Mouse (Mus musculus): ENCODE data around the gene Psg18.
"Not testable (repeated sequence)": the region's sequence is repeated elsewhere in the genome, so short reads cannot be mapped to it uniquely, and the experiment has no call there.

DNA sequence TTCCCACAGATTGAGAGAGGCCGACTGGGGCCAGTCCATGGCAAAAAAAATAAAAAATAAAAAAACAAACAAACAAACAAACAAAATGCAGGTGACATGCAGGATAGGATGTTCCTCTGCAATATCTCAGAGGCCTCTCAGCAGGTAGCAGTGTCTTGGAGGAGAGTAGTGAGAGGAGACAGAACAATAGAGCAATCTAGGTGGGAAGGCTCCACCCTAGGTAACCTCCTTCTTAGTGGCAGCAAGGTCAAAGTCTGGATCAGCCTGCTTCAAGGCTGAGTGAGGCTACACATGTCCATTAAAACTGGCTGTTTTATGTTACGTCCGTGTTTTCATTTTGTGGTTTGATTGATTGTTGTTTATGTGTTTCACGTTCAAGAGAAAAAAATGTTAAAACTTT is 36.7 kb upstream of the Psg18 start:
- TF ChIP-seq CTCF (conservative IDR thresholded peaks at IDR 0.05; ENCODE audit: insufficient read depth, insufficient read length, low read depth, low read length); POLR2A (IDR thresholded peaks at IDR 0.05; ENCODE audit: low read depth, low read length): not testable (repeated sequence)

Data from kidney, adult 2 months (tissue).